Mouse (Mus musculus) cerebellum, adult 8-10 months (tissue): Measurements from ENCODE around the gene Tanc1.

Source experiments
- DNase-seq: peaks from one replicate; pipeline ENCODE4 v3.0.0; 2022

Gene Tanc1

DNA sequence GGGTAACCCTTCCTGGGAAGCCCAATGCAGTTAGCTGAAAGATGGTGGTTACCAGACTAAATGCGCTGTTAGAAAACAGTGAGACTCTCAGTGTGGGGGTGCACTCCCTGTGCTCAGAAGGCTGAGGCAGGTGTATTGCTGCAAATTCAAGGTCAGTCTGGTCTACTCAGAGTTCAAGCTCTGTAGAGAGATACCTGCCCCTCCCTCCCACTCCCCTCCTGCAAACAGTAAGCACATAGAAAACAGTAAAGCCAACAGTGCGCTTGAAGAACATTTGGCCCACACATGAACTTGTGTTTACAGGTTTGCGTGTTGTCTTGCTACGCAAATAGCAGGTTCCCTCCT, 73.7 kb downstream of the Tanc1 start:
- DNase-seq: no peak

DNA sequence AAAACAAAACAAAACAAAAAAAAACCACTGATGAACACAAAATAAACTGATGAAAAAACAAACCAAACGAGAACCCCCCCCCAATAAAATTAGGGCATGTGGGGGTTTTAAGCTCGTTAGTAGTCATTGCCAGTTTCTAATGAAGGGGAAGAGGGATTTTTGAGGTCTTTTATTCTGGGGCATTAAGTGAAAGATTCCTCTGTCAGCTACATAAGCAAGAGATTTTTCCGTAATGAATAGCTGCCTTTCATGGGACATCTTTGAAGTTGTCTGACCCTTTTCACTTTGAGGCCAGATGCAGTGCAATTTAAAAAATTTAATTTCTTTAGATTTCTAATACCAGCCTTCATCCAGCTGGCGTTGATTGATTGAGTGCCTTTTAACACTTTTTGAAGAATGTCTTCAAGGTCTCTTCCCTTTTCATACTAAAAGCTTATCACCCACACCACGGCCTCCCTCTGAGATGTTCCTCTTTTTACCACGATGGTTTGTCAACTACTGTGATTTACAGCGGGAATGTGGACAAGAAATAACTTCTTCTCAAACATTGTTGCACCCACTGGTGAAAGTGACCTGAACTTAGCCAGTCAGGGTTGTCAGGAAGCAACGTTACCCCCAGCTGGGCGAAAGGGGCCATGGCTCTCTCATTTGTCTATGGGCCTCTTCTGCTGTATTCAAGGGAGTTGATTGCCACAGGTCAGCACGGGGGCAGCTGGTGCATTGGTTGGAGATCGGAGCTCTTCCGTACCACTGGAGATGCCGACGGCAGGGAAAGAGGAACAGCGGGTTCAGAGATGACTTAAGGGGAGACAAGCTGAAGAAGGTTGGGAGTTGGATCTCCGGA, 76.6 kb downstream of the Tanc1 start:
- no peak for DNase-seq

DNA sequence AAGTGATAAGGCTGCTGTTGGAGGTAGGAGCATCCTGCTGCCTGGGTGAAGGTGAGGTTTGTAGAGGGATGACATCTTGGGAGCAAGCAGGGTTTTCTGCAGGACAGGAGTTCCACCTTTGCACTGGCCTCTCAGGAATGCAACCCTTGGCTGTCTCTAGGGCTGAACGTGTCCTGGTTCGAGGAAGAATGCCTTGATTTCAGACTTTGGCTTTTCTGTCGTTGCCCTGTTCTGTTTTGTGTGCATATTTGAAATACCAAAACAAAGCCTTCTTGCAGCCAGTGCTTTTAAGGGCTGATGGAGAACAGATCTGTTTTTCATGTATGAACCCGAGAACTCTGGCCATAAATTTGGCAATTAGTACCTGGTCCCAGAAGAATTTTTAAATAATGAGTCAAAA, 79.3 kb downstream of the Tanc1 start:
- no peak for DNase-seq

DNA sequence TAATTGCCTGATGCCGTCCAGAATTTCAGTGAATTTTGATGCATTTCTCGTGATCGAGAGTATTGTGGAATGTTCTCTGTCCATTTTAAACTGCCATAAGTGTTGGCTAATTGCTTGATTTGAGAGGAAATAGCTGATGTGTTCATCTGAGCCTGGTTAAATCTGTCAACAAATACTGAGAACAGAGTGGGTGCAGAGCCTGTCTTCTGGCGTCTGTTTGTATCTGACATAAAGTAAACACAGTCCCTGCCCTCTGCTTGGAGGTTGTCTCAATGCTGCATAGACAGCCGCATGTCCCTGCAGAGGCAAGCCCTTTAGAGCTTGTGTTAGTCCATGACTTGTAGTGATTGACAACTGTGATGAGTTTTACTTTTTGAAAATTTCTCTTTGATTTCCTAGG, 81.6 kb downstream of the Tanc1 start:
- DNase-seq: no peak

DNA sequence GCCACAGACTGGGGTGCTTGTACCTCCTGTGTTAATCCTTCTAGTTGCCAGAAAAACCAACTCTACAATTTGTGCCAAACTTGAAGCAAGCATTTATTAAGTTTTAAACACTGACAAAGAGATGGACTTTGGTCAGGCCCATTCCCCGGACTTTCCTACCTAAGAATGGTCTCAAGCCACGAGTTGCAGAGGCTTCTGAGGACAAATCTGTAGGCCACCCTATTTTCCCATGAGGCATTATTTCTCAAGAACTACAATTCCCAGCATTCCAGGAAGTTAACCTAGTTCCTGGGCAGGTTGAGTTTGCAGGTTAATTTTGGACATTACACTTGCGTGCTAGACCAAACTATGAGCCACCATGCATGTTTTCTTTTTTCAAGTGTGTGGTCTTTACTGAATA, 85.3 kb downstream of the Tanc1 start:
- no peak for DNase-seq

DNA sequence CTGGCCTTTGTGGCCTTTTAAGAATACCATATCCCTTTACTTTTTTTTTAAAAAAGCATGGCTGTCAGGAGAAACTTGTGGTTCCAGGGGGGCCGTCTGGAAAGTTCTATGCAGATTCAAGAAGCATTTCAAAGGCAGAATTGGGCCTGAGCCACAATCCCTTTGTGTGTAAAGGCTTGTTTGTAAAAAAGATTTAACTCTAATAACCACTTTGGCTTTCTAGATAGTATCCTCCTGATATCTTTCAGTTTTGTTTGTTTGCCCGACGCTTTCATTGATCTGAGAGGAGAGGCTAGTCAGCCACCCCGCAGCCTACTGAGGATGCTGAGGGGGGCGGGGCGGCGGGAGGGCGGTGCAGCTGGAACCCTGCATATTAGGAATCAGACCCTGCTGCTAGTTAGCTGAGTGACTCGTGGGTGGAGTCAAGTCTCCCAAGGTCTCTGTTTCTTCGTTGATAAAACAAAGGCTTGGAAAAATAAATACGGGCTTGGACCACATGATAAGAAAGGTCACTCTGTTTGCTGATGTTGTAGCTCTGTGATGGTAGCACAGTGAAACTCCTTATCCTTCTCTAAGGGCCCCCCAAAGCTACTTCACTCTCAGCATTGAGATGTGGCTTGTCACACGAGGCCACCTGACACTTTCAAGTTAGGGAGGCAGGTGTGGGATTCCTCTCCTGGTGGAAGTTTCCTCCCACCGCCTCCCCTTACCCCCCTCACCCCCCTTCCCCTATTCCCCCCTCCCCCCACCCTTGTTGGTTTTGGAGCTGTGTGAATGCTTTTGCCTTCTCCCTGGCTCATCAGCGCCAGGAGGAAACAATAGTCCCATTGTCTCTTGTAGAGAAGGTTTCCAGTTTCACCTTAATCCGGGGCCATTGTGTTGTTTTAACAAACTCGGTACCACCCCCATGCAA, 86.1 kb downstream of the Tanc1 start:
- no peak for DNase-seq

DNA sequence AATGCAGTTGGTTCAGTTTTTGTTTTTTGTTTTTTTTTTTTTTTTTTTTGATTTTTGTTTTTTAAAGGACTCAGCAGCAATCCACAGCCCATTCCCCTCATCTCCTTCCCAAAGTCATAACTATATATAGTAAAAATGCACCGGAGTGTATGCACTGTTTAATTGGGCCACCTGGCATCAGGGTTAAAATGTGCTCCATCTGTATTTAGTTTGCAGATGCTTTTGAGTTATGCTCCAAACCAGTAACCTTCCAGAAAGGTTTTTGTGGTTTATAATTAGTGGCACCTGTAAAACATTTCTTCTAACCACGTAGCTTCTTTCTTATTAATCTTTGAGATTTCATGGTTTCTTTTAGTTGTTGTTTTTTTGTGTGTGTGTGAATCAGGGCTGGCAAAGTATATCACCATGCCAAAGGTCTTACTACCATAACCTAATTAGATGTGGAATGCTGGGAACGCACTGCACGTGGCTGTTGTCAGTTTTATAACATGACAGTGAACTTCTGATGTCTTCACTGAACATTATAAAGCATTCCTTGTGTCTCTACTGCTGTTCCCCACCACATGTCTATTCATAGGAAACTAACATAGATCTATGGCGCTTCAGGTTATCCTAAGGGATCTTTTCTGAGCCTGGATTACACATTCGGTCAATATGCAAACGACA, 86.9 kb downstream of the Tanc1 start:
- DNase-seq: no peak

DNA sequence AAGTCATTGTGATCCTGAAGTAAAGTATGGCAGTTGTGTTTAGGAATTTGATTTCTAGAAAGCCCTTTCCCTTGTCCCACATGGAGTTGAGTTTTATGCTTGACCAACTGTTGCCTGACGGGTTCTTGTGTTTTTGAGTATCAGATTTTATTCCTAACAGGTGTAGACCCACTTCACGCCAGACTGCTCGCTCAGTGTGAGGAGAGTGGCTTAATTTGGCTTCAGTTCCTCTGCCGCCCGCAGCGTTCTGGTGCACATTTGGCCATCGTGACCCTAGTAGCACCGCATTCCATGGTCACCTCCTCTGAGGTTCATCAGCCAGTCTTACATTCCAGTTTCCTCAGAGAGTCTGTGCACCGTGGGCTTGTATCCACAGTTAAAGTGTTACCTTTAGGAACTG, 88.1 kb downstream of the Tanc1 start:
- peak; percentile 67 for DNase-seq

DNA sequence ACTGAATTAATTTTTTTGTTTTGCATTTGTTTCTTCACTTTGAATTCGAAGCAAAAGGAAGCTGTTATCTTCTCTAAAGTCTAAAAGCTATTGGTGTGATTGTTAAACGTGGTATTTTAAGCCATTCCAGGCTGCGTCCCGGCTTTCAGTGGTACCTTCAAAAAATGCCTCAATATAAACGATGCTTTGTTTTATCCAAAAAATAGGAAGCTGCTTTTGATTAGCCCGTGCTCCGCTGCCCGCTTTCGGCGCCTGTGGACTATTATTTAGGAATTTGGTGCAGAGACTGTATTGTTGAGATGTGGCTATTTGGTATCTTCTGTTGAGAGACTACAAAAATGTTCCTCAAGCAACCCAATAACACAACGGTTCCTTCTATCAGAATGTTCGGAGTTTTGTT, 93.4 kb downstream of the Tanc1 start:
- DNase-seq: no peak

DNA sequence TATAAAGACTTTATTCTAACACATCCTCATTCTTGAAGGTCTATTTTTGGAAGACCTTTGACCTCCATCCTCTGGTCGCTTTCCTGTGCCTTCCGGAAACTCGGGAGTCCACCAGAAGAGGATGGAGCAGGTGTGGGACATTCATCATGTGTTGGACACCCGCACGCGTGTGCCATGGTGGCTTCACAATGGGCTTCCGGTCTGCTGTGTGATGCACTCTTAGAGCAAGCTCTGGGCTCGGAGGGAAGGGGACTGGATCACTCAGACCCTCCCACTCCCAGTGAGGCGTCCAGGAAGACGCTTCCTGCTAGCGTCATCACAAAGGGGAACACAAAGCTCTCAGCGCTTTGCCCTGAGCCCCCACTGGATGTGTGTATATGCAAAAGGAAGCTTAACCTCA, 95.0 kb downstream of the Tanc1 start:
- DNase-seq: no peak

DNA sequence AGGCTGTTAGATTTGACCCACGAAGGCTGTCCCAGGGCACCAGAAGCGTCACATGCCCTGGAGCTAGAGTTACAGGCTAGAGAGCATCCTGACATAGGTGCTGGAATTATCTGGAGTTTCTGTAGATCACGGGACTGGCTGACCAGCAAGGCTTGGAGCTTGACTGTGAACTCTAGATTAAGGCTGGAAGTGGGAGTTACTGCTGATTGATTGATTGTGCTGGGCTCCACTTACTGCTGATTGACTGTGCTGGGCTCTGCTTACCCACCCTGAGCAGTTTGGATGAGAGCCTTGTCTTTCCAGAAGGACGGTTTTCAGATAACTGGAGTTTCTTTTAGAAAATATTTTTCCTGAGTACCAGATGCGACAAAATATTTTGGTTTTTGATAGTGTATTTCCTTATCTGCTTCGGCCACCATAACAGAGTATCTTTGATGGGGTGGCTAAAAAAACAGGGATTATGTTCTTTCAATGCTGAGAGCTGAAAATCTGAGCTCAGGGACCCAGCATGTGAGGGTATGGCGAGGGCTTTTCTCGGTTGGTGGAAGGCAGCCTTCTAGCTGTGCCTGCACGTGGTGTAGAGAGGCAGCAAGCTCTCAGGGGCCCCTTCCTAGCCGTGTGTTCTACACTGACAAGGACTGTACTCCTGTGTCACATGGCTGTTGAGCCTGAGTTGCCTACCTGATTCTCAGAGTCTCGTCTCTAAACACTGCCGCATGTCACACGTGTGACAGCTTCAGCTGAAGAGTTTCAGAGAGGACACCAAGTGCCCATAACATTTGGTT, 96.3 kb downstream of the Tanc1 start:
- DNase-seq: no peak

DNA sequence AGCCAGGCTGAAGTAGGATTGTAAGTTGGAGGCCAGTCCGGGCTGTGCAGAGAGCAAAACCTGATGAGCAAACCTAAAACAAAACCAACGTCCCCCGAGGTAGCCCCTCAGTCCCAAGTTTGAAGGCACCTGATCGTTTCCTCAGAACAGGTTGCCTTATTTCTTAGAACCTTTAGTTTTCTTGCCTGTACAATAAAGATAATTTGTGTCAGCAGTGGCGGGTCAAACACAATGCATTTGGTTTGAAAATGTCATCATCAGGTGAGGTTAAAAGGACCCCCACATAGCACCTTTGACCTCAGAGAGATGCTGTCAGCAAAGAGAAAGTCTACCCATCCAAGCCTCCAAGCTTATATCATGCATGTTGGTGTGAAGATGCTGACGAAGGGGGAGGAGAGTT, 98.9 kb downstream of the Tanc1 start:
- no peak for DNase-seq

DNA sequence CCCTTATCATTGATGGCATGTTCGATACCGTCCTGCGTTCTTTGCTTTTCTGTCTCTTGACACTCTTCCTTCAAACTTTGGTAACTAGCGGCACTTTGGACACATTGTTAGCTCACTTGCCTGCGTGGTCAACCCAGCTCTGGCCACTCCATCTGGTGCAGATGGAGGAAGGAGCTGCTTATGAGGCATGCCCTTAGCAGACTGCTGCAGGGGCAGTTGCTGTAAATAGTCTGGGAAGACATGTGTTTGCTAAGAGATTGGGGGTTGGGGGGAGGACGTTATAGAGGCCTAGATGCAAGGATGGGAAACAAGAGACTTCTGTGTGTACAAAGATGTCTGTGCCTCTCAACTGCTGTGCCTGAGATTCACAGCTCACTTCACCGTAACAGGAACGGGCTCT, 100.2 kb downstream of the Tanc1 start:
- no peak for DNase-seq

DNA sequence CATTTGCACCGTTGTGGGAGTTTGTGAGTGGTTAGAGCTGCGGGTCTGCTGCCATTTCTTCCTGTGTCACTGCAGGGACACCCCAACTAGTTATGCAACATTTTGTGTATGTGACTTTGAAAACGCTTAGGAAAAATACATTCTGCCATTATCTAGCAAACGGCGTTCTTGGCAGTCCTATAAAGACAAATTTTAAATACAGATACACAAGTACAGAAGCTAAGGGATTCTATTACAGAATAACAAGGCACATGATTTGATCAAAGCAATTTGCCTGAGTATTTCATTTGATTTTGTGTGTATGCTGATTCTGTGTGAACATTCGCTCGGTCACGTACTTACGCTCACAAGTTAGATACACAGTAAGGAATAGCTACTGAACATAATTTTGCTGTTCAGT, 100.6 kb downstream of the Tanc1 start:
- DNase-seq: no peak

DNA sequence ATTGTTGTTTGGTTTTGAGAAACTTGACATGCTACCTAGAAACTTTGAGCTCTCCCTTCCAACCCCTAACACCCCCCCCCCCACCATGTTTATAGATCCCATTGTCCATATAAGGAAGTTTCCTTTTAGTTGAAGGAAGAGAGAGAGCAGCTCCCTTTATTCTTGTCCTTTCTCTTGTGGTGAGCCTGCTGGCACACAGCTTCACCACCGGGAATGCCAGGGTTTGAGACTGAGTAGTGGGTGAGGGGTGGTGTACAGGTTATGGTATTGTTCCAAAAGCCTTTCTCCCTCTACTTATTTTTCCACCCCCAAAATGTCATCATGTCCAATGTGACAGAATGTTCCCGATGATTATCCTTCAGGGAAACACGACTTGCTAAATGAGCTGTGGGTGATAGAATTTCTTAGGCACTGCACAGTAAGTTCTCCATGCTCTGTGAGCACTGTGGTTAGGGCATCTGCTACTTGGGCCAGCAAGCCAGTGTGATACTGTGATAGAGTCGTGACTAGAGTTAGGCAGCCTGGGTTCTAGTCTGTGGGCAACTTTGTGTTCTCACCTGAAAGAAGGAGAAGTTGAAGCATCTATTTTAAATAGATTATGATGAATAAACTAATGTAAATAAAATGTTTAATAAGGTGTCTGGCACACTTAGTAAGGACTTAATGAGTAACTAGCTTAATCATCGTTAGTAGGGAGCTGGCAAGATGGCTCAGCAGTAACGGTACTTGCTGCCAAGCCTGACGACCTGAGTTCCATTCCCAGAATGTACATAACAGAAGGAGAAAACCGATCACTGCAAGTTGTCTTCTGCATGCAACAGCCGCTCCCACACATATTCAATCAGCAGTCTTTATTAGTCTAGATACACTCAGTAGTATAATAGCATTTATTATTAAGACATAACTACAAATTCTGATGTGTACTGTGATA, 102.0 kb downstream of the Tanc1 start:
- no peak for DNase-seq

DNA sequence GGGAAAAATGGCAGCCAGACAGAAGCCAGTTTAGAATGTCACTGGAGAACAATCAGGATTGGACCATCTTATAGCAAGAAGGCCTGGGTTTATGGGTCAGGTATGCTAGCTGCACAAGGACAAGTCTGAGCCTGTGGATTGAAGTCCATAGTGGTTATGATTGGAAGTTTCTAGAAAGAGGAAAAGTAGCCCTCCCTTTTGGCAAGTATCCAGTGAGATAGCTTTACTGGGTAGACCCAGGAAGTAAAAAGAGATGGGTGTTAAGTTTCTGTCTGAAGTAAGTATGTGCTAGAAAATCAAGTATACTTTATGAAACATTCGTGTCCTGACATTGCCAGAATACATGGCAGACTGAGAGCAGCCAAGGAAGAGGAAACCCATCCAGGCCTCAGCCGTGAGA, 103.2 kb downstream of the Tanc1 start:
- DNase-seq: no peak

DNA sequence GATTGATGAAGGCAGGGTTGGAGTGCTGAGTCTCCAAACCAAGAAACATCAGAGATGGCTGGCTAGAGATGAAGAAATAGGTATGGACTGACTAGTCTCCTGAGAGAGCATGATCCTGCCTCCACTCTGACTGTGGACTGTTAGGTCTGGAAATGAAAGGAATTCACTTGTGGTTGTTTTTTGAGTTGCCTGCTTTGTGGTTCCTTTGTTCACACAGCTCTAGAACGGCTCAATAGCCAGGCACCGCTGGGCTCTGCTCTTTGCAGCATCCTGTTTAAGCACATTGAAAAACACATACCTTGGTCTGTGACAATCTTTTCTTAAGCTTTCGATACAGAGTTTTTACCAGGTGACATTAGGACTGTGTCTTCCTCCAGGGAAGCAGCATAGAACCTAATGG, 104.6 kb downstream of the Tanc1 start:
- no peak for DNase-seq

DNA sequence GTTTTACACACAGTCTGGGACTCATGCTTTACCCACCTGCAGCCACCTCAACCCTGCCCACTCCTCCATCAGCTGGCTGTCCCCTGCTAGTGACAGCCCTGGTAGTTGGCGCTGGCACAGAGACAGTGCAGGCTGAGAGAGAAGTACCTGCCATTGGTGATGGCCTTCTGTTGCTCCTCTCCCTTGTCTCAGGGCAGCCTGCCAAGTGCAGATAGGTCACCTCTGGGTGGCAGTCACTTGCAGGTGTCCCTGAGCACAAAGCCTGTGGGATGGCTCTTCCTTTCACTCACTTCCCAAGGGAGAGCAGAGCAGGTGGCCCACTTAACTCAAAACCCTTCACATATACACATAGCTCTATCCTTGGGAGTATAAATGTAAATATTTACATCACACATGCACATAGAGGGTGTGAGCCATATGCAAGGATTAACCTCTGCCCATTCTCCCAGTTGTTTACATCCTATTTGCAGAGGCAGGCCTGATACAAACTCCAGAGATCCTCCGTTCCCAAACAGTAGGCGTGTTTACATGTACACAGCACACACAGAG, 106.0 kb downstream of the Tanc1 start:
- DNase-seq: peak; percentile 74

DNA sequence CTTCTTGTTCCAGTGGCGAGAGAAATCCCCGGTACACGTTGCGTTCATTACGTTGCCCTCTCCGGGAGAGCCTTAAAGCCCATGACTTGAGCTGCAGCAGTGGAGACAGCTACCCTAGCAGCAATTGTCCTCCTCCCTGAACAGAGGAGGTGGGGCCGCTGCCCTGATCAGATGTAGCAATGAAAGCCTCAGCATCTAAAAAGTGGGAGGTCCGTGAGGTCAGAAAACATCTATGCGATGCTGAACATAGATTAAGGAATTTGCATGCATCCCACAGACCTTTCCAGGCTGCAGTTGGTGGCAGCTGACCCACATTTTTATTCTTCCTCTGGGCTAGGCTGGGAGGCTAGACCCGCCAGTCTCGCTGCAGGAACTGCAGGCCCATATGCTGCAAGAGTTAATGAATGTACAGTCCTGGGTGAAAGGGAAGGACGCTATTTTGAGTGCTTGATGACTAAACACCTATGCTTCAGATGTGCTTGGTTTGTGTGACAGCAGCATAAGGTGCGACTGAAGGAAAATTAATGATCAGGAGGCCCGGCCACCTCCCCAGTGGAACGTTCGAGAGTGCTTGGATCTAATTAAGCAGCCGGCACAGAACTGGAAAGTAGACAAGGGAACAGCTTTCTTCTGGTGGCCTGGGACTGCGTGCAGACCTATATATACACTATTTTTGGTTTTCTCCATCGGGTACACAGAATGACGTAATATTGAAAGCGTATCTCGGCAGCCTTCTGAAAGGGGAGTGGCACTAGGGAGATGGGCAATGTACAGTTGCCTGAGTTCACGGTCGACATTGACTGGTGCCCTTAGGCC, 107.0 kb downstream of the Tanc1 start:
- DNase-seq: peak; percentile 59

DNA sequence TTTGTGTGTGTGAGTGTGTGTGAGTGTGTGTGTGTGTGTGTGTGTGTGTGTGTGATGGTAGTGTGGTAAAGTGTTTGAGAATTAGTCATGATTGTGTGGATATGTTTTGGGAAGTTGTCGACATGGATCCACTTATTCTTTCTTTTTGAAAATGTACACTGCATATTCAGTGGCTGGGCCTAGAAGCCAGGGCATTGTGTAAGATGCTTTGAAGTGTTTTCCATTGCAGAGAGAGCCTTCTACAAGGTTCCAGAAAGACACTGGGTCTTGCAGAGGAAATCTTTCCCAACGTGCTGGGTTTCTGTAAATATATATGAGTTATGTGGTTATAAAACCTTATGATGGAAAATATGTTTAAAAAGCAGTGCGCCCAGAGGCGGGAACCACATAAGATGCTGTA, 108.0 kb downstream of the Tanc1 start:
- DNase-seq: no peak

DNA sequence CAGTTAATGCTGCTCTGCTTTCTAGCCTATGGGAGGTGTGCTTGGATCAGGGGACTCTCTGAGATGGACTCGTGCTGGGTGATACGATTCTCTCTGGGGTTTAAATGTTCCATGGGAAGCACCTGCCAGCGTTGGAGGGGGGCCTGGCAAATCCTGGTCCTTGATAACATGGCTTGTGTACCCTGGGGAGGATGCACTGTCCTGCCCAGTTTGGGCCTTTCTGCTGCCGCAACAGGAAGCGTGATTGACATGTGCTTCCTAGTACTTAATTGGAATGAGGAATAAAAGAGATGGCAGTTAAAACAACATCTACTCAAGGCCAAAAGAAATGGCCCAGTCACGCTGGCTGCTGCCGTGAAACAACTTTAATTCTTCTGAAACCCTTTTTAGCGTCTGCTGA, 109.3 kb downstream of the Tanc1 start:
- DNase-seq: no peak
